Mouse (Mus musculus): Measurements from ENCODE around the gene Mical1. TPM values are rescaled to one million over a fixed set of nuclear protein-coding genes. Genes with fewer than 3 reads are reported as not detected.

Gene Mical1
- polyA plus RNA-seq, 1 experiment from 2014 or later = 50.8 TPM

GRCm38 (mm10) chr10:41535991-41536390, 59.9 kb downstream of the Mical1 start:
- WGBS = 89% methylated on average over 2 of the region's 2 CpGs
- no peak overlapping the region for H3K27ac ChIP-seq
- ATAC-seq (ENCODE audit: insufficient number of reproducible peaks, insufficient read depth, low FRiP score, low TSS enrichment) = no peak
- H3K9ac ChIP-seq = no peak overlapping the region
- H3K9me3 ChIP-seq = no peaks in the 10 kb centered on the region
- H3K36me3 ChIP-seq = peaks cover 54% of the 10 kb centered on the region
- no peak overlapping the region for H3K4me2 ChIP-seq (replicated peaks)
- H3K27me3 ChIP-seq = no peaks in the 10 kb centered on the region
- H3K4me1 ChIP-seq = no peaks in the 10 kb centered on the region
- H3K4me3 ChIP-seq = no peak overlapping the region

Other genes starting within 250 kb of the Mical1 start
- gene Fig4, start 173.1 kb upstream of the Mical1 start, polyA plus RNA-seq (2016; fragmentation: Nextera tagmentation; extraction: Ambion mirVana) = 13.3 and 15.2 TPM in 2 replicates
- gene Ak9, start 172.3 kb upstream of the Mical1 start, polyA plus RNA-seq (2016; fragmentation: Nextera tagmentation; extraction: Ambion mirVana) = 0.04 TPM in 1 of 2 replicates, not detected in the other
- 21.6 and 23.9 TPM in 2 replicates for gene Zbtb24, start 25.9 kb upstream of the Mical1 start, polyA plus RNA-seq (2016; fragmentation: Nextera tagmentation; extraction: Ambion mirVana)
- 57.9 and 59.8 TPM in 2 replicates for gene Smpd2, start 14.1 kb downstream of the Mical1 start, polyA plus RNA-seq (2016; fragmentation: Nextera tagmentation; extraction: Ambion mirVana)
- 0.55 and 1.2 TPM in 2 replicates for gene Ppil6, start 14.1 kb downstream of the Mical1 start, polyA plus RNA-seq (2016; fragmentation: Nextera tagmentation; extraction: Ambion mirVana)
- gene Cd164, start 43.1 kb downstream of the Mical1 start, polyA plus RNA-seq (2016; fragmentation: Nextera tagmentation; extraction: Ambion mirVana) = 164 and 178 TPM in 2 replicates
- 0.91 and 0.93 TPM in 2 replicates for gene Ccdc162, start 240.3 kb downstream of the Mical1 start, polyA plus RNA-seq (2016; fragmentation: Nextera tagmentation; extraction: Ambion mirVana)